Mouse (Mus musculus) right cerebral cortex, postnatal 14 days (tissue): Measurements from ENCODE around the gene Med31.
"Not testable (repeated sequence)": the region's sequence is repeated elsewhere in the genome, so short reads cannot be mapped to it uniquely, and the experiment has no call there.

Experiments used
- DNase-seq: peaks from one replicate; pipeline ENCODE4 v3.0.0; 2022

Gene Med31

GRCm38 (mm10) chr11:72196506-72196905 is 18.9 kb downstream of the Med31 start:
- no peak for DNase-seq

- DNase-seq, result no peak
These were observed 21.1 kb downstream of the Med31 start for GRCm38 (mm10) chr11:72194259-72194658.

- no peak for DNase-seq
These were observed 24.5 kb downstream of the Med31 start for GRCm38 (mm10) chr11:72190857-72191256.

GRCm38 (mm10) chr11:72184252-72184651 is 31.1 kb downstream of the Med31 start:
- no peak for DNase-seq

- no peak for DNase-seq
These were observed 34.3 kb downstream of the Med31 start for GRCm38 (mm10) chr11:72181136-72181535.

- DNase-seq, result no peak
These were observed 34.8 kb downstream of the Med31 start for GRCm38 (mm10) chr11:72180556-72180955.

- DNase-seq, result no peak
These were observed 38.8 kb downstream of the Med31 start for GRCm38 (mm10) chr11:72176553-72176952.

GRCm38 (mm10) chr11:72175966-72176365 is 39.4 kb downstream of the Med31 start:
- DNase-seq, result no peak

- no peak for DNase-seq
These were observed 40.7 kb downstream of the Med31 start for GRCm38 (mm10) chr11:72174721-72175120.

- DNase-seq, result no peak
These were observed 41.9 kb downstream of the Med31 start for GRCm38 (mm10) chr11:72173506-72173905.

GRCm38 (mm10) chr11:72171906-72172305 is 43.5 kb downstream of the Med31 start:
- not testable (repeated sequence) for DNase-seq

- no peak for DNase-seq
These were observed 45.5 kb downstream of the Med31 start for GRCm38 (mm10) chr11:72169871-72170270.

- DNase-seq, result no peak
These were observed 52.2 kb downstream of the Med31 start for GRCm38 (mm10) chr11:72163198-72163597.
